Mouse (Mus musculus) hindbrain, postnatal 0 days (tissue): ENCODE measurements around the gene Pibf1. TPM values are rescaled to one million over a fixed set of nuclear protein-coding genes. Genes with fewer than 3 reads are reported as not detected.

Source experiments
- ATAC-seq: fragments of 200-750 bp; cut with Nextera tagmentation; 2 replicates; pipeline ENCODE4 v1.8.0; 2017; ENCODE audit warnings: mild to moderate bottlenecking, moderate TSS enrichment, moderate library complexity
- DNase-seq: peaks from one replicate; pipeline ENCODE4 v3.0.0-alpha.2; 2015; ENCODE audit warnings: low spot score
- H3K27ac ChIP-seq: fragments of 300-500 bp; sonication (generic); 2 replicates; pipeline ENCODE4 v1.5.1; 2014; ENCODE audit warnings: mild to moderate bottlenecking
- H3K27me3 ChIP-seq: fragments of 300-500 bp; sonication (generic); 2 replicates; pipeline ENCODE4 v1.6.1; 2014; ENCODE audit warnings: low read length, mixed read lengths; ENCODE audit not compliant: insufficient read depth
- H3K36me3 ChIP-seq: fragments of 300-500 bp; sonication (generic); 2 replicates; pipeline ENCODE4 v1.6.1; 2014; ENCODE audit warnings: low read length, mixed read lengths; ENCODE audit not compliant: insufficient read depth
- H3K4me1 ChIP-seq: fragments of 300-500 bp; sonication (generic); 2 replicates; pipeline ENCODE4 v1.6.1; 2014; ENCODE audit warnings: antibody characterized with exemption, low read length, mixed read lengths; ENCODE audit not compliant: insufficient read depth
- H3K4me2 ChIP-seq: fragments of 300-500 bp; sonication (generic); 2 replicates; pipeline ENCODE4 v1.6.1; 2014; ENCODE audit warnings: low read depth, mild to moderate bottlenecking, low read length, moderate library complexity, mixed read lengths
- H3K4me3 ChIP-seq: fragments of 300-500 bp; sonication (generic); 2 replicates; pipeline ENCODE4 v1.5.1; 2014; ENCODE audit warnings: low read length
- H3K9ac ChIP-seq: fragments of 300-500 bp; sonication (generic); replicated peaks from 2 replicates; pipeline ENCODE4 v1.6.1; 2014; ENCODE audit warnings: mild to moderate bottlenecking, low read length, moderate library complexity, mixed read lengths
- H3K9me3 ChIP-seq: fragments of 300-500 bp; sonication (generic); 2 replicates; pipeline ENCODE4 v1.6.1; 2016; ENCODE audit warnings: low read length, mixed read lengths
- CTCF ChIP-seq: IDR thresholded peaks from 2 replicates; pipeline ENCODE4 v1.5.1; 2016; ENCODE audit warnings: antibody characterized with exemption, control low read depth, low read depth
- WGBS: fragments of 180-500 bp; shearing (Covaris S2); extraction: QIAGEN DNeasy Blood & Tissue Kit; methylation state at CpG from one replicate; pipeline ENCODE4 v1.1.7; 2014; 5-methylcytosine and 5-hydroxymethylcytosine counted together
- polyA plus RNA-seq: library from polyadenylated mRNA; unstranded; fragments of >200 nt; fragmentation: Nextera tagmentation; extraction: Ambion mirVana; gene quantifications from 2 replicates; pipeline ENCODE4 v1.2.1, GENCODE M21; 2015
- total RNA-seq: library from RNA; depleted of rRNA; stranded (reverse); fragments of >200 nt; gene quantifications from 2 replicates; pipeline ENCODE4 v1.2.3, GENCODE M21; 2014

Pibf1 gene
- total and polyA plus RNA-seq, 2 experiments from 2014 or later = 10.1 to 13.4 TPM

DNA sequence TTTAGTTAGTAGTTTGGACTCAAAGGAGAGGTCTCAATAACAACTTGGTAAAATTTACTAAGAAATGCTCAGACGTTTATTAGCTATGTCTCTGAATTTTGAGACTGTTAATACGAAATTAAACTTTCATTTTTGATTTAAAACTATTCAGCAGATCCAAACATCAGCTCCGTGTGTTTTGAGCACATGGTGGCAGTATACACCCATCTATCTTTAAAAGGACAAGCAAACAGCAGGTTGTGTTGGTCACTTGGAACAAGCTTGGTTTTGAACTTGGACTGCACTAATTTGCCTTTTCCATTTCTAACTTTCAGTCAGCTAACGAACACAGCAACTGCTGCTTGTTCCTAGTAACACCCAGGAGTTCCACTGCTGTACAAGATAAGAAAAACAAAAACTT, 18.4 kb downstream of the Pibf1 start:
- peak; percentile 39 for DNase-seq
- no peaks in the 10 kb centered on the region for H3K9me3 ChIP-seq
- H3K4me2 ChIP-seq = no peak overlapping the region
- H3K36me3 ChIP-seq = peaks cover 17% of the 10 kb centered on the region; the same call in 1 of the 2 replicates
- peak; percentile 48 for TF ChIP-seq CTCF
- no peaks in the 10 kb centered on the region for H3K27me3 ChIP-seq
- ATAC-seq = no peak
- H3K4me3 ChIP-seq = no peak overlapping the region
- WGBS = 81% methylated on average over 4 of the region's 4 CpGs
- H3K27ac ChIP-seq = no peak overlapping the region
- H3K4me1 ChIP-seq = no peaks in the 10 kb centered on the region
- H3K9ac ChIP-seq = no peak overlapping the region

DNA sequence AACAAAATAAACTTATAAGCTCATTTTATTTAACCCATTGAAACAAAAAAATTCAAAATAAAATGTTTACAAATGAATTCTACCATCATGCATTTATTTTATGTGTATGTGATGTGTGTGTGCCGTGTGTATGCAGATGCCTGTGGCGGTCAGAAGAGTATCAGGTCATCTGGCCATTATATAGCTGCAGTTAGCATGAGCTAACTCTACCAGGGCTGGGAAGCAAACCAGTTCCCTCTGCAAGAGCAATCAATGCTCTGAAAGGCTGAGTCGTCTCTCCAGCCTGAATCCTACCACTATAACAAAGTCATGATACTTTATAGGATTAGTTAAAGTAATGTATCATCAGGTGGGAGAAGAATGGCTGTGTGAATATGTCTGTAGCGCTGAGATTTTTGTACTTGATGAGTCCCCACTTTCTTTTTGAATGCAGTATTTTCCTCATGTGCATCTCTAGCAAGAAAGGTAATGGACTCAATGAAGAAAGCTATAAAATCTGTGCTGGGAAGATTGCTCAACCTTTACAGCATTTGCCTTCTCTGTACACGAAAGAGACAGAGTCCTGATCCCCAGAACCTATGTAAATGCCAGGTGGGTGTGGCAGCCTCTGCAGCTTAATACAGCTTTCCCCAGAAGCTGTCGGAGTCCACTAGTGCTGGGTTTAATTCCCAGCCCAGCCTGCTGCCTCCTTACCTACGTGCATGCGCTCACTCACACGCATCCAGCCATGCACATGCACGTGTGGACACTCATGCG, 22.5 kb downstream of the Pibf1 start:
- no peaks in the 10 kb centered on the region for H3K4me1 ChIP-seq
- no peak overlapping the region for H3K4me2 ChIP-seq
- no peak for TF ChIP-seq CTCF
- DNase-seq = no peak
- H3K27me3 ChIP-seq = no peaks in the 10 kb centered on the region
- no peak for ATAC-seq
- no peaks in the 10 kb centered on the region for H3K9me3 ChIP-seq
- H3K4me3 ChIP-seq = no peak overlapping the region
- H3K9ac ChIP-seq = no peak overlapping the region
- H3K27ac ChIP-seq = no peak overlapping the region
- H3K36me3 ChIP-seq = no peaks in the 10 kb centered on the region; the same call in 1 of the 2 replicates
- 89% methylated on average over 11 of the region's 11 CpGs for WGBS

DNA sequence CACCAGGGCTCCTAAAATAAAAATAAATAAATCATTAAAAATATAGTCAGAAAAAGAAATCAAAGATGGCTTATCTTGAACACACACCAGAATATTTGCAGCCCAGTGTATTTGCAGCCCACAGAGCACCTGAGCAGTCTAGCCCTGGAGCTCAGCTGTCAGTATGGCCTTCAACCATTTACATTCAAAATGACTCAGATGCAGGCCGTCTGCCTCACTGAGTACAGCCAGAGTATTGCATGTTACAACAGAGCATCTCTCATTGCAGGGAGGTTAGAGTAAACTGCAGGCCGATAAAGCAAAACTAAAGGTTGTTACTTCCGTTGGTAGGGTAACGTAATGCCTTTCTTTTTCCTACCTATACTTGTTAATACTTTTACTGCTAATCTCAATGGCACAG, 24.9 kb downstream of the Pibf1 start:
- 89% methylated on average over 4 of the region's 4 CpGs for whole genome bisulfite sequencing
- ATAC-seq (no peak), DNase-seq (no peak)
- no peak for TF ChIP-seq CTCF
- no peaks in the 10 kb centered on the region for H3K27me3 ChIP-seq
- no peaks in the 10 kb centered on the region; the same call in 1 of the 2 replicates for H3K36me3 ChIP-seq
- no peak overlapping the region for H3K4me3 ChIP-seq
- H3K9ac ChIP-seq = no peak overlapping the region
- no peaks in the 10 kb centered on the region for H3K9me3 ChIP-seq
- no peaks in the 10 kb centered on the region for H3K4me1 ChIP-seq
- no peak overlapping the region for H3K4me2 ChIP-seq
- no peak overlapping the region for H3K27ac ChIP-seq

DNA sequence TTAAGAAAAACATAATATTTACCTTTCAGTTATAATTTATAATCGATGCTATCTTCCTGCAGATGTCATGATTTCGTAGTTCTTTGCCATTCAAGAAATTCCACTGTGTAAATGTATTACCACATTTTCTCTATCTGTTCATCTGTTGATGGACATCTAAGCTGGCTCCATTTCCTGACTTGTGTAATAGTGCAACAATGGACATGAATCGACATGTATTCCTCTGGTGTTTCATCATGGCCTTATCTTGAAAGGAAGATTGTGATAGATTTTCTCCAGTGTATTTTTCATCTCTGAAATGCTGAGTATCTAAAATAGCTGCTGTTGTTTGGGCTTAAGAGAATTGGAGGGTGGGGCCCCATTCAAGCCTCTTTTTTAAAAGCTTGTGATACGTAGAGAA, 27.5 kb downstream of the Pibf1 start:
- Histone ChIP-seq H3K9ac (no peak overlapping the region), H3K4me2 (no peak overlapping the region), H3K9me3 (no peaks in the 10 kb centered on the region), H3K27me3 (no peaks in the 10 kb centered on the region), H3K4me3 (no peak overlapping the region), H3K27ac (no peak overlapping the region), H3K36me3 (peaks cover 3% of the 10 kb centered on the region; the same call in 1 of the 2 replicates), H3K4me1 (no peaks in the 10 kb centered on the region)
- no peak for DNase-seq
- no peak for TF ChIP-seq CTCF
- 90% methylated on average over 4 of the region's 4 CpGs for WGBS
- ATAC-seq = no peak

DNA sequence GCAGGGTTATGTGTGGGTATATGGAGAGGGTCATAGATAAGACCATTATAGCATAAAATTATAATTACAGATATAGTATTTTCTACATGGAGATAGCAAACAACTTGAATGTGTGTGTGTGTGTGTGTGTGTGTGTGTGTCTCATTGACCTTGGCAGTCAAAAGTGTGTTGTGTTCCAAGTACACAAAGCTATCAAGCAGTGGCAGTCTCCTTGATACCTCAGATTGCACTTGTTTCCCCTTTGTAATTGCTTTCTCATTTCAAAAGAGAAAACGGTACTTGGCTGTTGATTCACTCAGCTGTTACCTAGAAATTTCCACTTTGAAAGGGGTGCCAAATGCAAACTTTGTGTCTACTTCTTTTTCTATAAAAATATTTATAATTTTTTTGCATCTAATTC, 28.3 kb downstream of the Pibf1 start:
- WGBS = 62% methylated on average over 1 of the region's 1 CpGs
- Histone ChIP-seq H3K4me1 (no peaks in the 10 kb centered on the region), H3K4me2 (no peak overlapping the region), H3K27ac (no peak overlapping the region), H3K36me3 (peaks cover 5% of the 10 kb centered on the region; the same call in 1 of the 2 replicates), H3K27me3 (no peaks in the 10 kb centered on the region), H3K9me3 (no peaks in the 10 kb centered on the region), H3K4me3 (no peak overlapping the region), H3K9ac (no peak overlapping the region)
- DNase-seq = no peak
- ATAC-seq = no peak
- no peak for TF ChIP-seq CTCF

DNA sequence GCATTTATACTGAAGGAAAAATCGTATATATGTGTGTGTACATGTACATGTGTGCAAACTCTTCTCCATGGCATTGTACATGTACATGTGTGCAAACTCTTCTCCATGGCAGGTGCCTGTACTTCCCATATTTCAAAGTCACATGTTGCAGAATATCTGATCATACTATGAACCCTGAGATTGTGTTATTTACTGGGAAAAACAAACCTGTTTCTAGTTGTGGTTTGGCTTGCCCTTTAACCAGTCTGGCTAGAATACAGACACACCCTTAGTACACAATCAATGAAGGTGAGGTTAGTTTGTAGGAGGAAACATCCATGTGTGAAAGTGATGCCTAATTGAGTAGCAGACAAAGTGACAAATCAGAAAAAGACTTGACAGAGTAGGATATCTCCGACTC, 29.8 kb downstream of the Pibf1 start:
- WGBS = 84% methylated on average over 2 of the region's 2 CpGs
- H3K27me3 ChIP-seq = no peaks in the 10 kb centered on the region
- no peaks in the 10 kb centered on the region for H3K4me1 ChIP-seq
- no peak overlapping the region for H3K4me2 ChIP-seq
- no peak overlapping the region for H3K9ac ChIP-seq
- no peak overlapping the region for H3K27ac ChIP-seq
- DNase-seq (no peak), ATAC-seq (no peak)
- no peak for TF ChIP-seq CTCF
- H3K36me3 ChIP-seq = 0 out of 2 replicates have a peak, but pooled peaks cover 5% of the 10 kb centered on the region
- no peak overlapping the region for H3K4me3 ChIP-seq
- H3K9me3 ChIP-seq = no peaks in the 10 kb centered on the region

DNA sequence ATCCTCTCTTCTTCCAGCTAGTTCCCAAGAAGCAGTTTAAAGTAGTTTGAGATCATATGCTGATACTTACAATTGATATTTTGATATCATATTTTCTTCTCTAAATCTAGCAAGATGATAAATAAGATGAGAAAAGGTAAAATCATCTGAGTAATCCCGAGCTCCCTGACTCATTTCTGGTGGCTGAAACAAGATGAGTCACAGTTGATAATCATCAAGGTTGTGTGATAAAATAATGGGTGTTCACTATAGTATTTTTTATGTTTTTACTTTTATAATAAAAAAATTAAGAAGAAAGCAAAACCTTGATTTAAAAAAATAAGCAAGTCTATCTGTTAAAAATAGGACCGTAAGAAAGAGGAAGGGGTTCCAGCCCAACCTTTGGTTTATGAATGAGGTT, 34.8 kb downstream of the Pibf1 start:
- WGBS = 94% methylated on average over 2 of the region's 2 CpGs
- no peak for TF ChIP-seq CTCF
- no peak overlapping the region for H3K27ac ChIP-seq

More for the DNA sequence above, 34.8 kb downstream of the Pibf1 start:
- H3K9ac ChIP-seq = no peak overlapping the region
- H3K36me3 ChIP-seq = peaks cover 10% of the 10 kb centered on the region; the same call in 1 of the 2 replicates
- H3K4me3 ChIP-seq = no peak overlapping the region
- DNase-seq = no peak
- H3K9me3 ChIP-seq = no peaks in the 10 kb centered on the region
- no peaks in the 10 kb centered on the region for H3K27me3 ChIP-seq
- H3K4me1 ChIP-seq = no peaks in the 10 kb centered on the region
- ATAC-seq = no peak
- no peak overlapping the region for H3K4me2 ChIP-seq
